Mouse (Mus musculus): ENCODE results near the gene Slc33a1. TPM values are rescaled to one million over a fixed set of nuclear protein-coding genes. Genes with fewer than 3 reads are reported as not detected.

The Slc33a1 gene
- polyA plus RNA-seq, 1 experiment from 2014 or later, result 13.3 TPM

DNA sequence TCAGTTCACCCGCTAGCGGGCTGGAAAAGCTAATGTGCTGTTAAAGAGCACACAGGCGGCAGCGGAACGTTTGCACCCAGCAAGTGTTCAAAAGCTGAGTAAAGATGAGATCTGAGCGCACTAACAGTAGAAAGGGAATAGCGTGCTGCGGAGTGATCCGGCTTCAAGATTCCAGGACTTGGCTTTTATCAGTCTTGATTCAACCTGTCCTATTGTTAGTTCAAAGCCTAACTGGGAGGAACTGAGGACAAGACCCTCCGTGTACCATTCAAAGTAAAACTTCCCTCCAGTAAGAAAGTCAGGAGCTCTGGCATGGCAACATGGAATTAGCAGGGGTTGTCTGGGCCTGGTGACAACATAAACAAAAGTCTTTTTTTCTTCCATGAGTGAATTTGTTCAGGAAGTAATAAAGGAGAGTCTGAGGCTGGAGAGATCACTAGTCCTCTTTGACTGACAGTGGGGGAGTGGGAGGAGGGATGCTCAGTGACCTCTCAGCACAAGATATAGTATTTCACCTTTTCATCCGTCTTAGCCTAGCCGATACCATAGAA, 64.5 kb downstream of the Slc33a1 start:
- H3K4me1 ChIP-seq (replicated peaks; ENCODE audit: control insufficient read depth, insufficient read depth, low read length), result no peaks in the 10 kb centered on the region; the same call in 1 of the 2 replicates
- no peak overlapping the region for H3K9ac ChIP-seq (ENCODE audit: low read depth, low read length)
- H3K27ac ChIP-seq (ENCODE audit: low read depth, low read length), result peak overlapping the region; percentile 94
- DNase-seq (ENCODE audit: low spot score) (peak; percentile 64), ATAC-seq (ENCODE audit: low FRiP score) (peak; percentile 61)
- H3K4me2 ChIP-seq (replicated peaks; ENCODE audit: low read depth, low read length), result peak overlapping the region; percentile 64
- no peaks in the 10 kb centered on the region for H3K36me3 ChIP-seq (ENCODE audit: control insufficient read depth, insufficient read depth, low read length)
- H3K27me3 ChIP-seq (ENCODE audit: control insufficient read depth, insufficient read depth, low read length), result no peaks in the 10 kb centered on the region
- H3K9me3 ChIP-seq (ENCODE audit: control insufficient read depth, low read length), result no peaks in the 10 kb centered on the region
- peak overlapping the region; percentile 81; the same call in 1 of the 2 replicates for H3K4me3 ChIP-seq (ENCODE audit: low read depth, low read length)
- under 1% methylated on average over 12 of the region's 12 CpGs for WGBS

- peak; percentile 92 for DNase-seq (ENCODE audit: low spot score)
- ATAC-seq (ENCODE audit: low FRiP score), result peak; percentile 77
- Histone ChIP-seq H3K9me3 (ENCODE audit: control insufficient read depth, low read length) (no peaks in the 10 kb centered on the region), H3K27me3 (ENCODE audit: control insufficient read depth, insufficient read depth, low read length) (no peaks in the 10 kb centered on the region), H3K4me2 (replicated peaks; ENCODE audit: low read depth, low read length) (peak within 1 kb of the TSS; percentile 64), H3K27ac (ENCODE audit: low read depth, low read length) (peak within 1 kb of the TSS; percentile 94), H3K4me3 (ENCODE audit: low read depth, low read length) (peak within 1 kb of the TSS; percentile 81), H3K9ac (ENCODE audit: low read depth, low read length) (peak within 1 kb of the TSS; percentile 86), H3K4me1 (replicated peaks; ENCODE audit: control insufficient read depth, insufficient read depth, low read length) (peaks cover 1% of the 10 kb centered on the region; the same call in 1 of the 2 replicates), H3K36me3 (ENCODE audit: control insufficient read depth, insufficient read depth, low read length) (no peaks in the 10 kb centered on the region)
- WGBS, result 0% methylated on average over 12 of the region's 12 CpGs
Measured at GRCm38 (mm10) chr3:63899309-63899695, 65.3 kb downstream of the Slc33a1 start, which contains the start of gene Plch1. Gene Plch1, minus strand, starts transcription at chr3:63899472.

DNA sequence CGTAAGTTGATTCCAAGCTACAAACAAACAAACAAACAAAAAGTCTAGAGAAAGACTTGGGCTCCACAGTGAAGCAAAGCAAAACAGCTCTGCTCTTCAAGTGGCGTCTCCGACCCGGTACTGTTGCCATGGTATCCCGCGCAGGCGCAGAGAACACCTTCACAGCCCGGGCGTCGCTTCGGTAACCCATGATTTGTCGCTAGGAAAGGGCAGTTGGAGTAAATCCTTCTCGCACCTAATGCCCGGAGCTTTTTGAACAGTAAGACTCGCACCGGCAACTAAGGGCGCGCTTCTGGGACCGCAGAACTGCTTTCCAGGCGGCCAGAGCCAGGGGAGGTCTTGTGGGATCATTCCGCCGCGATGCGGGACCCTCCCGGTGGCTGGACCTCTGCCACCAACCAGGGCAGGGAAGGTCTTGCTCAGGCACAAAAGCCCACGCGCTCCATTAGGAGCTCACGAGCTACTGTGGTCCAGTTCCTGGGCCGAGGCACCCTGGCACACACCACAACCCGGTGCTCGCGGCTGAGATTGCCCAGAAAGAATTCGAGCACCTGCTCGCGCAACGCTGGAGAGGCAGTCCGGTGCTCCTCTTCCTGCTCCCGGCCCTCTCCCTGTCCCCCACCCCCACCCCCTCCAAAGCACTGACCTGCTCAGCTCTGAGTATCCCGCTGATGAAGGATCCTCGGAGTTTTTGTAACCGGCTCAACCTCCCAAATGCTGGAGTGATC, 65.8 kb downstream of the Slc33a1 start:
- Histone ChIP-seq H3K4me1 (replicated peaks; ENCODE audit: control insufficient read depth, insufficient read depth, low read length) (peaks cover 2% of the 10 kb centered on the region; the same call in 1 of the 2 replicates), H3K27ac (ENCODE audit: low read depth, low read length) (peak overlapping the region; percentile 94), H3K4me2 (replicated peaks; ENCODE audit: low read depth, low read length) (peak overlapping the region; percentile 64), H3K9ac (ENCODE audit: low read depth, low read length) (peak overlapping the region; percentile 86), H3K27me3 (ENCODE audit: control insufficient read depth, insufficient read depth, low read length) (no peaks in the 10 kb centered on the region), H3K36me3 (ENCODE audit: control insufficient read depth, insufficient read depth, low read length) (no peaks in the 10 kb centered on the region), H3K9me3 (ENCODE audit: control insufficient read depth, low read length) (no peaks in the 10 kb centered on the region), H3K4me3 (ENCODE audit: low read depth, low read length) (peak overlapping the region; percentile 81)
- DNase-seq (ENCODE audit: low spot score) (peak; percentile 93), ATAC-seq (ENCODE audit: low FRiP score) (peak; percentile 83)
- WGBS, result under 1% methylated on average over 41 of the region's 41 CpGs

DNA sequence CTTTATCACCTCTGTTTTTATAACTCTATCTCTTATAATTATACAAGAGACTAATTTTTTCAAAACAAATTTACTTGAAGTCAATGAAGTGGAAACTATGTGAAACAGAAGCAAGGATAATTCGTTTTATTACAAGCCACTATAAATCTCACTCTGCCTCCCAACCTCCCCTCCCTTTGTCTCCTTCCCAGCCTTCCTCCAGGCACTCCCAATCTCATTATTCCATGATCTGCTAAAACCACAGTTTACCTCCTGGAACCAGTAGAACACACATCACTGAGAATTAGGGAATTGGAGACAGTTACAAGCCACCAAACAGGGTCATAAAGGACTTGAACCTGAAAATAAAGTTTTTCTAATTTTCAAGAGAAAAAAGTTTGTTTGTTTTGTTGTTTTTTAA, 67.4 kb downstream of the Slc33a1 start:
- peak overlapping the region; percentile 81; the same call in 1 of the 2 replicates for H3K4me3 ChIP-seq (ENCODE audit: low read depth, low read length)
- peaks cover 2% of the 10 kb centered on the region; the same call in 1 of the 2 replicates for H3K4me1 ChIP-seq (replicated peaks; ENCODE audit: control insufficient read depth, insufficient read depth, low read length)
- H3K27ac ChIP-seq (ENCODE audit: low read depth, low read length), result peak overlapping the region; percentile 18; the same call in 1 of the 2 replicates
- H3K4me2 ChIP-seq (replicated peaks; ENCODE audit: low read depth, low read length), result peak overlapping the region; percentile 61
- 17% methylated on average over 1 of the region's 1 CpGs for WGBS
- no peak overlapping the region for H3K9ac ChIP-seq (ENCODE audit: low read depth, low read length)
- H3K36me3 ChIP-seq (ENCODE audit: control insufficient read depth, insufficient read depth, low read length), result no peaks in the 10 kb centered on the region
- DNase-seq (ENCODE audit: low spot score), result no peak
- no peak for ATAC-seq (ENCODE audit: low FRiP score)
- H3K9me3 ChIP-seq (ENCODE audit: control insufficient read depth, low read length), result no peaks in the 10 kb centered on the region
- H3K27me3 ChIP-seq (ENCODE audit: control insufficient read depth, insufficient read depth, low read length), result no peaks in the 10 kb centered on the region

DNA sequence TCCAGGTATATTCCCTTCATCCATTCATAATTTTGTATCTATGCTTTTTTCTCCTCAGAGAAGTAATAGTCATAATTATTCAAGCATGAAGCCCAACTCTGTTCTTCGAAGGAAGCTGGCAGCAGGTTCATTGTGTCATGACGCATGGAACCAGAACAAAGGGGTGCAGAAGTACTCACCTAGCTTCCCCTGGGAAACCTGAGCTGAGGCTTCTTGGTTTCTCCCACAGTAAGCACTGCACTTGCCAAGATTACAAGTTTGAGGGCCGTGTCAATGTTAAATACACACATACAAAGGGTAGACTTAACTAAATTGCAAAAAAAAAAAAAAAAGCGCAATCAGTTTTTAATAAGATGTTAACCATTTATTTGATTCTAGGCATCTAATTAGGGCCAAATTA, 68.3 kb downstream of the Slc33a1 start:
- Histone ChIP-seq H3K9me3 (ENCODE audit: control insufficient read depth, low read length) (no peaks in the 10 kb centered on the region), H3K4me2 (replicated peaks; ENCODE audit: low read depth, low read length) (no peak overlapping the region; the same call in 1 of the 2 replicates), H3K36me3 (ENCODE audit: control insufficient read depth, insufficient read depth, low read length) (no peaks in the 10 kb centered on the region), H3K9ac (ENCODE audit: low read depth, low read length) (no peak overlapping the region), H3K27ac (ENCODE audit: low read depth, low read length) (peak overlapping the region; percentile 56; the same call in 1 of the 2 replicates), H3K27me3 (ENCODE audit: control insufficient read depth, insufficient read depth, low read length) (no peaks in the 10 kb centered on the region), H3K4me3 (ENCODE audit: low read depth, low read length) (no peak overlapping the region), H3K4me1 (replicated peaks; ENCODE audit: control insufficient read depth, insufficient read depth, low read length) (peaks cover 2% of the 10 kb centered on the region; the same call in 1 of the 2 replicates)
- 49% methylated on average over 4 of the region's 4 CpGs for WGBS
- ATAC-seq (ENCODE audit: low FRiP score) (no peak), DNase-seq (ENCODE audit: low spot score) (peak; percentile 38)

GRCm38 (mm10) chr3:63895786-63896185, 68.8 kb downstream of the Slc33a1 start:
- Histone ChIP-seq H3K4me2 (replicated peaks; ENCODE audit: low read depth, low read length) (no peak overlapping the region), H3K9ac (ENCODE audit: low read depth, low read length) (no peak overlapping the region), H3K4me3 (ENCODE audit: low read depth, low read length) (no peak overlapping the region), H3K27ac (ENCODE audit: low read depth, low read length) (peak overlapping the region; percentile 56; the same call in 1 of the 2 replicates), H3K4me1 (replicated peaks; ENCODE audit: control insufficient read depth, insufficient read depth, low read length) (0 out of 2 replicates have a peak, but pooled peaks cover 2% of the 10 kb centered on the region), H3K27me3 (ENCODE audit: control insufficient read depth, insufficient read depth, low read length) (no peaks in the 10 kb centered on the region), H3K9me3 (ENCODE audit: control insufficient read depth, low read length) (no peaks in the 10 kb centered on the region), H3K36me3 (ENCODE audit: control insufficient read depth, insufficient read depth, low read length) (no peaks in the 10 kb centered on the region)
- 27% methylated on average over 2 of the region's 2 CpGs for WGBS
- peak; percentile 42 for DNase-seq (ENCODE audit: low spot score)
- ATAC-seq (ENCODE audit: low FRiP score), result peak; percentile 23

GRCm38 (mm10) chr3:63893677-63894076, 70.9 kb downstream of the Slc33a1 start:
- ATAC-seq (ENCODE audit: low FRiP score) (no peak), DNase-seq (ENCODE audit: low spot score) (no peak)
- Histone ChIP-seq H3K36me3 (ENCODE audit: control insufficient read depth, insufficient read depth, low read length) (no peaks in the 10 kb centered on the region), H3K9ac (ENCODE audit: low read depth, low read length) (no peak overlapping the region), H3K4me1 (replicated peaks; ENCODE audit: control insufficient read depth, insufficient read depth, low read length) (0 out of 2 replicates have a peak, but pooled peaks cover 2% of the 10 kb centered on the region), H3K4me3 (ENCODE audit: low read depth, low read length) (no peak overlapping the region), H3K27ac (ENCODE audit: low read depth, low read length) (no peak overlapping the region), H3K4me2 (replicated peaks; ENCODE audit: low read depth, low read length) (no peak overlapping the region), H3K27me3 (ENCODE audit: control insufficient read depth, insufficient read depth, low read length) (no peaks in the 10 kb centered on the region), H3K9me3 (ENCODE audit: control insufficient read depth, low read length) (no peaks in the 10 kb centered on the region)
- WGBS, result 53% methylated on average over 7 of the region's 7 CpGs

GRCm38 (mm10) chr3:63892154-63892553, 72.4 kb downstream of the Slc33a1 start:
- no peak for ATAC-seq (ENCODE audit: low FRiP score)

More at GRCm38 (mm10) chr3:63892154-63892553, 72.4 kb downstream of the Slc33a1 start:
- 65% methylated on average over 3 of the region's 3 CpGs for WGBS
- no peak overlapping the region for H3K9ac ChIP-seq (ENCODE audit: low read depth, low read length)
- H3K27ac ChIP-seq (ENCODE audit: low read depth, low read length), result no peak overlapping the region
- H3K4me1 ChIP-seq (replicated peaks; ENCODE audit: control insufficient read depth, insufficient read depth, low read length), result 0 out of 2 replicates have a peak, but pooled peaks cover 2% of the 10 kb centered on the region
- H3K9me3 ChIP-seq (ENCODE audit: control insufficient read depth, low read length), result no peaks in the 10 kb centered on the region
- H3K4me2 ChIP-seq (replicated peaks; ENCODE audit: low read depth, low read length), result no peak overlapping the region
- no peaks in the 10 kb centered on the region for H3K36me3 ChIP-seq (ENCODE audit: control insufficient read depth, insufficient read depth, low read length)
- DNase-seq (ENCODE audit: low spot score), result no peak
- no peaks in the 10 kb centered on the region for H3K27me3 ChIP-seq (ENCODE audit: control insufficient read depth, insufficient read depth, low read length)
- H3K4me3 ChIP-seq (ENCODE audit: low read depth, low read length), result no peak overlapping the region

Measured in hindbrain, embryonic 11.5 days (tissue).